Mouse (Mus musculus) forebrain, embryonic 12.5 days (tissue): Measurements from ENCODE around the gene Gm11168. TPM values are rescaled to one million over a fixed set of nuclear protein-coding genes. Genes with fewer than 3 reads are reported as not detected.
"Not testable (repeated sequence)": the region's sequence is repeated elsewhere in the genome, so short reads cannot be mapped to it uniquely, and the experiment has no call there.

ENCODE experiments used
- ATAC-seq: fragments of 200-750 bp; cut with Nextera tagmentation; 2 replicates; pipeline ENCODE4 v1.8.0; 2017; ENCODE audit warnings: moderate TSS enrichment; ENCODE audit not compliant: low FRiP score
- H3K27ac ChIP-seq: fragments of 300-500 bp; sonication (generic); 2 replicates; pipeline ENCODE4 v1.5.1; 2016; ENCODE audit warnings: mild to moderate bottlenecking
- H3K27me3 ChIP-seq: fragments of 300-500 bp; sonication (generic); 2 replicates; pipeline ENCODE4 v1.6.1; 2016; ENCODE audit warnings: mild to moderate bottlenecking
- H3K36me3 ChIP-seq: fragments of 300-500 bp; sonication (generic); replicated peaks from 2 replicates; pipeline ENCODE4 v1.6.1; 2016; ENCODE audit warnings: mild to moderate bottlenecking
- H3K4me1 ChIP-seq: fragments of 300-500 bp; sonication (generic); 2 replicates; pipeline ENCODE4 v1.6.1; 2016
- H3K4me2 ChIP-seq: fragments of 300-500 bp; sonication (generic); 2 replicates; pipeline ENCODE4 v1.6.1; 2016; ENCODE audit warnings: mild to moderate bottlenecking, moderate library complexity
- H3K4me3 ChIP-seq: fragments of 300-500 bp; sonication (generic); replicated peaks from 2 replicates; pipeline ENCODE4 v1.5.1; 2016; ENCODE audit warnings: mild to moderate bottlenecking
- H3K9ac ChIP-seq: fragments of 300-500 bp; sonication (generic); 2 replicates; pipeline ENCODE4 v1.6.1; 2016; ENCODE audit warnings: mild to moderate bottlenecking
- H3K9me3 ChIP-seq: fragments of 300-500 bp; sonication (generic); 2 replicates; pipeline ENCODE4 v1.6.1; 2016
- WGBS: fragments of 180-500 bp; shearing (Covaris S2); methylation state at CpG from one replicate; pipeline ENCODE4 v1.1.7; 2016; 5-methylcytosine and 5-hydroxymethylcytosine counted together
- microRNA-seq: library from miRNA; unstranded; fragments of <30 nt; microRNA quantifications from one replicate; pipeline ENCODE4, GENCODE M21; 2017
- polyA plus RNA-seq: library from polyadenylated mRNA; unstranded; fragments of >200 nt; fragmentation: Nextera tagmentation; extraction: Ambion mirVana; gene quantifications from 2 replicates; pipeline ENCODE4 v1.2.1, GENCODE M21; 2016

The Gm11168 gene
- polyA plus RNA-seq, 1 experiment from 2014 or later, result not detected

GRCm38 (mm10) chr9:3029276-3030000, 26.3 kb downstream of the Gm11168 start:
- ATAC-seq, H3K27me3 ChIP-seq, H3K4me3 ChIP-seq, H3K4me2 ChIP-seq, H3K4me1 ChIP-seq, H3K9me3 ChIP-seq, H3K27ac ChIP-seq, H3K9ac ChIP-seq, H3K36me3 ChIP-seq: not testable (repeated sequence)
- WGBS, result 62% methylated on average over 14 of the region's 16 CpGs

GRCm38 (mm10) chr9:3030677-3031318, 27.7 kb downstream of the Gm11168 start:
- ATAC-seq, H3K36me3 ChIP-seq, H3K27me3 ChIP-seq, H3K4me1 ChIP-seq, H3K9ac ChIP-seq, H3K27ac ChIP-seq, H3K4me2 ChIP-seq, H3K4me3 ChIP-seq, H3K9me3 ChIP-seq: not testable (repeated sequence)
- WGBS, result 59% methylated on average over 3 of the region's 10 CpGs

GRCm38 (mm10) chr9:3034299-3034698, 31.2 kb downstream of the Gm11168 start, which contains the start of gene Gm17535:
Gene Gm17535, plus strand, starts transcription at chr9:3034599.
- WGBS, result 54% methylated on average over 1 of the region's 8 CpGs
- not testable (repeated sequence) for H3K27me3 ChIP-seq, H3K4me1 ChIP-seq, ATAC-seq, H3K4me2 ChIP-seq, H3K9ac ChIP-seq, H3K36me3 ChIP-seq, H3K4me3 ChIP-seq, H3K27ac ChIP-seq, H3K9me3 ChIP-seq

GRCm38 (mm10) chr9:3036577-3036976, 33.4 kb downstream of the Gm11168 start, which contains the start of gene Gm10715:
Gene Gm10715, plus strand, starts transcription at chr9:3036877.
- H3K9me3 ChIP-seq, H3K4me3 ChIP-seq, H3K4me2 ChIP-seq, H3K4me1 ChIP-seq, H3K27ac ChIP-seq, ATAC-seq, H3K9ac ChIP-seq, H3K27me3 ChIP-seq, H3K36me3 ChIP-seq: not testable (repeated sequence)
- 79% methylated on average over 8 of the region's 8 CpGs for whole genome bisulfite sequencing

GRCm38 (mm10) chr9:3038161-3038560, 35.0 kb downstream of the Gm11168 start:
- 68% methylated on average over 4 of the region's 4 CpGs for WGBS
- not testable (repeated sequence) for H3K27ac ChIP-seq, H3K36me3 ChIP-seq, H3K9ac ChIP-seq, H3K27me3 ChIP-seq, H3K4me3 ChIP-seq, H3K4me2 ChIP-seq, ATAC-seq, H3K4me1 ChIP-seq, H3K9me3 ChIP-seq

Small RNAs within 50 kb of the gene (microRNA-seq; reads per million reads assigned to microRNA genes)
- gene Mir101c, result not detected

Other genes starting within 250 kb of the Gm11168 start
- gene Gm10722, start 2.4 kb upstream of the Gm11168 start, polyA plus RNA-seq, result not detected in 2 replicates
- gene Gm10721, start 9.8 kb downstream of the Gm11168 start, polyA plus RNA-seq, result not detected in 2 replicates
- not detected in 2 replicates for gene Gm10720, start 12.3 kb downstream of the Gm11168 start, polyA plus RNA-seq
- gene Gm10719, start 14.1 kb downstream of the Gm11168 start, polyA plus RNA-seq, result 0.96 TPM in 1 of 2 replicates, not detected in the other
- gene Gm10718, start 20.2 kb downstream of the Gm11168 start, polyA plus RNA-seq, result 1.2 TPM in 1 of 2 replicates, not detected in the other
- gene Gm10717, start 22.1 kb downstream of the Gm11168 start, polyA plus RNA-seq, result 0.63 and 0.84 TPM in 2 replicates
- gene Gm17535, start 31.3 kb downstream of the Gm11168 start, polyA plus RNA-seq, result not detected in 2 replicates
- not detected in 2 replicates for gene Gm10715, start 33.5 kb downstream of the Gm11168 start, polyA plus RNA-seq